Mouse (Mus musculus) CH12.LX (cell line): Measurements from ENCODE around the gene Pcca.

Source experiments
- CTCF ChIP-seq, 2 experiments: IDR thresholded peaks in 1 of 2; conservative IDR thresholded peaks in 1 of 2; 2 replicates each; pipeline ENCODE4 v1.5.1; 2011 to 2012; ENCODE audit warnings: low read depth in 2 of 2, low read length in 2 of 2, improper control_type of control experiment in 1 of 2, inconsistent platforms in 1 of 2, mild to moderate bottlenecking in 1 of 2, moderate library complexity in 1 of 2
- E2F4 ChIP-seq: IDR thresholded peaks from 2 replicates; pipeline ENCODE4 v1.6.1; 2011; ENCODE audit warnings: low read depth, low read length, improper control_type of control experiment; ENCODE audit not compliant: insufficient replicate concordance
- ELF1 ChIP-seq: IDR thresholded peaks from 2 replicates; pipeline ENCODE4 v1.6.1; 2014; ENCODE audit warnings: low read depth, mild to moderate bottlenecking, inconsistent platforms, low read length, improper control_type of control experiment
- EP300 ChIP-seq: IDR thresholded peaks from 2 replicates; pipeline ENCODE4 v1.6.1; 2011; ENCODE audit warnings: low read length, improper control_type of control experiment
- HCFC1 ChIP-seq: IDR thresholded peaks from 2 replicates; pipeline ENCODE4 v1.6.1; 2012; ENCODE audit warnings: low read depth, mild to moderate bottlenecking, inconsistent platforms, low read length, improper control_type of control experiment
- MAX ChIP-seq: IDR thresholded peaks from 2 replicates; pipeline ENCODE4 v1.6.1; 2011; ENCODE audit warnings: low read length, improper control_type of control experiment
- POLR2A ChIP-seq: IDR thresholded peaks from 2 replicates; pipeline ENCODE4 v1.6.1; 2011; ENCODE audit warnings: low read depth, mild to moderate bottlenecking, improper control_type of control experiment, low read length
- USF2 ChIP-seq: conservative IDR thresholded peaks from 2 replicates; pipeline ENCODE4 v1.6.1; 2011; ENCODE audit warnings: low read depth, low read length, improper control_type of control experiment
- ZKSCAN1 ChIP-seq: IDR thresholded peaks from 2 replicates; pipeline ENCODE4 v1.6.1; 2012; ENCODE audit warnings: low read depth, inconsistent platforms, low read length, improper control_type of control experiment, borderline replicate concordance
- ZNF384 ChIP-seq: IDR thresholded peaks from 2 replicates; pipeline ENCODE4 v1.6.1; 2012; ENCODE audit warnings: low read depth, low read length, improper control_type of control experiment, inconsistent platforms

DNA sequence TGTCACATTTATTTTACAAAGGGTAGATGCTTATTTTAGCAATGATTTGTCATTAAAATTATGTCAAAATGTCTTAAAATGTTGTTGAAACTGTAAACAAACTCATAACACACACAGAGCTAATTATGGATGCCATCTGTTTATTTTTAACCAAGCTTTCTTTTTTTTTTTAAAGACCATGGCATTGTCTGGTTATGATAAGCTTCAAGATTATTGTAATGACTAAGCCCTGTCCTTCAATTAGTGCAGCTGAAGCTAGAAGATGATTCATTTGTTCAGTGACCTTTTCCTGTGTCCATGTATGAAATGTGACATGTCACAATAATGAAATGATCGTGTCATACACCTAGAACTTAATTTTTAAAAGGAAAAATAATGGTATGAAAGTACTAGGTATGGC lies 149.5 kb downstream of the Pcca start:
- TF ChIP-seq ZNF384 = peak; percentile 8; the same call in 1 of the 2 replicates
- no peak for TF ChIP-seq POLR2A
- TF ChIP-seq MAX = no peak
- TF ChIP-seq CTCF (conservative IDR thresholded peaks at IDR 0.05 in 1 of 2, IDR thresholded peaks at IDR 0.05 in 1 of 2; ENCODE audit: low read depth in 2 of 2, low read length in 2 of 2) = no peak
- no peak for TF ChIP-seq E2F4
- no peak for TF ChIP-seq EP300
- TF ChIP-seq HCFC1 = no peak
- no peak for TF ChIP-seq USF2
- no peak for TF ChIP-seq ZKSCAN1
- no peak for TF ChIP-seq ELF1
